Mouse (Mus musculus) cerebellum, adult 2 months (tissue): ENCODE measurements at regions not wholly inside any gene's neighbourhood (a gene's known extent, or its start where the extent isn't known, plus 50 kb on each side); places are given as distances from the start of the nearest gene placed in this dataset.

ENCODE experiments used
- DNase-seq, 2 experiments: peaks; one replicate each; pipeline ENCODE4 v3.0.0; 2021
- H3K27ac ChIP-seq: fragments of 200-500 bp; 2 replicates; pipeline ENCODE4 v1.5.1; 2012; ENCODE audit warnings: low read length, control low read depth, inconsistent platforms; ENCODE audit not compliant: insufficient read depth
- H3K27me3 ChIP-seq: fragments of 200-500 bp; 2 replicates; pipeline ENCODE4 v1.6.1; 2012; ENCODE audit warnings: inconsistent platforms, mild to moderate bottlenecking, low read length, moderate library complexity; ENCODE audit not compliant: control insufficient read depth, insufficient read depth
- H3K4me1 ChIP-seq: fragments of 200-500 bp; 2 replicates; pipeline ENCODE4 v1.6.1; 2011; ENCODE audit warnings: low read length; ENCODE audit not compliant: control insufficient read depth, insufficient read depth
- H3K4me3 ChIP-seq: fragments of 200-500 bp; replicated peaks from 2 replicates; pipeline ENCODE3; 2011; ENCODE audit warnings: mild to moderate bottlenecking, low read depth, low read length, control low read depth; ENCODE audit not compliant: insufficient read depth
- CTCF ChIP-seq: fragments of 200-500 bp; IDR thresholded peaks from 2 replicates; pipeline ENCODE4 v1.5.1; 2011; ENCODE audit warnings: low read depth, mild to moderate bottlenecking, control low read depth, low read length, moderate library complexity, borderline replicate concordance; ENCODE audit not compliant: insufficient read depth
- POLR2A ChIP-seq: fragments of 200-500 bp; IDR thresholded peaks from 2 replicates; pipeline ENCODE4 v1.6.1; 2011; ENCODE audit warnings: low read length, control low read depth, borderline replicate concordance; ENCODE audit not compliant: insufficient read depth
- WGBS: fragments of 180-500 bp; shearing (Covaris S2); methylation state at CpG from one replicate; pipeline ENCODE4 v1.1.7; 2018; 5-methylcytosine and 5-hydroxymethylcytosine counted together

DNA sequence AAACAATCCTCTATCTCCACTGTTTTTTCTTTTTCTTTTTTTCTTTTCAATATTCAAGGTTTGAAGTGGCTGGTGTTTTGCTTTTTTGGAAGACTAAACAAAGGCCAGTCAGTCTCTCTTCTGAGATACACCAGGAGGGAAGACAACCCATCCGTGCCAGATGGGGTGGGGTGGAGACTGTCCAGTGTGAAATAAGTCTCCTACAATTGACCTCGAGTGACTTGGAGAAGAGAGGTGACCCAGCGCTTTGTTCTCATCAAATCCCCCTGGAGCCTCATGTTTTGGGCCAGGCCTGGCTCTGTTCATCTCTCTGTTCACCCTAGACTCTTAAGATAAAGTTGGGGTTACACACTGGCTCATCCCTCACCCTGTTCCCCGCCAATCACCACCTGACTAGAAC lies 169.2 kb upstream of the Tbca start:
- DNase-seq, result no peak
- no peak overlapping the region for H3K27ac ChIP-seq
- 54% methylated on average over 4 of the region's 4 CpGs for WGBS
- H3K4me3 ChIP-seq, result no peak overlapping the region
- H3K27me3 ChIP-seq, result no peaks in the 10 kb centered on the region; the same call in 1 of the 2 replicates
- TF ChIP-seq POLR2A (no peak), CTCF (no peak)
- no peaks in the 10 kb centered on the region for H3K4me1 ChIP-seq

- no peak for TF ChIP-seq CTCF
- no peak for TF ChIP-seq POLR2A
- Histone ChIP-seq H3K27ac (no peak overlapping the region), H3K27me3 (no peaks in the 10 kb centered on the region), H3K4me1 (no peaks in the 10 kb centered on the region), H3K4me3 (no peak overlapping the region)
- DNase-seq, result no peak
- WGBS, result 82% methylated on average over 1 of the region's 1 CpGs
These were observed 158.7 kb upstream of the Tbca start for GRCm38 (mm10) chr13:94630055-94630454.

- Histone ChIP-seq H3K27me3 (no peaks in the 10 kb centered on the region), H3K4me3 (no peak overlapping the region), H3K4me1 (no peaks in the 10 kb centered on the region), H3K27ac (no peak overlapping the region)
- no peak for TF ChIP-seq CTCF
- 93% methylated on average over 6 of the region's 6 CpGs for WGBS
- DNase-seq, result no peak
These were observed 158.0 kb upstream of the Tbca start for GRCm38 (mm10) chr13:94630685-94631084.

DNA sequence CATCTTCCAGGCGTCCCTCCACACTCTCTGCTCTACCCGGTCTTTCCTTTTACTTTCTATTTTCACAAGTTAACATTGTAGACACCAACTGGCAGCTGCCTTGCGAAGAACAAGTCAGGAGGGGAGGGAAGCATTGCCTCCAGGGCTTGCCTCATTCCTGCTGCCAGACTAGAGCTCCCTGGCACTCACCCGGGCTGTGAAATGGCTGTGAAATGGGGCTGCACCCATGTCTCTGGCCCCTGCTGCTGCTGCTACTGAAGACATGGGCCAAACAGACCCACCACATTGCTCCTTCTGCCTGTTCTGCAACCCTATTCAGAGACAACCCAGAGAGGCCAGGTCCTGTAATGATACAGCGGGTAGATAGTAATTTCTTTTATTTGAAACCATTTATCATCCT lies 156.0 kb upstream of the Tbca start:
- no peak for DNase-seq
- WGBS, result 50% methylated on average over 5 of the region's 5 CpGs
- Histone ChIP-seq H3K27me3 (no peaks in the 10 kb centered on the region), H3K4me3 (no peak overlapping the region), H3K4me1 (no peaks in the 10 kb centered on the region), H3K27ac (no peak overlapping the region)
- no peak for TF ChIP-seq CTCF
- TF ChIP-seq POLR2A, result no peak

- Histone ChIP-seq H3K27me3 (no peaks in the 10 kb centered on the region), H3K4me3 (no peak overlapping the region), H3K4me1 (no peaks in the 10 kb centered on the region), H3K27ac (no peak overlapping the region)
- DNase-seq, result no peak
- TF ChIP-seq CTCF, result no peak
- TF ChIP-seq POLR2A, result no peak
- WGBS, result 85% methylated on average over 5 of the region's 5 CpGs
These were observed 148.4 kb upstream of the Tbca start for GRCm38 (mm10) chr13:94640336-94640735.

GRCm38 (mm10) chr13:94645241-94646206 lies 143.2 kb upstream of the Tbca start:
- no peak for DNase-seq
- Histone ChIP-seq H3K27ac (no peak overlapping the region), H3K4me1 (no peaks in the 10 kb centered on the region), H3K4me3 (no peak overlapping the region), H3K27me3 (no peaks in the 10 kb centered on the region)
- TF ChIP-seq POLR2A (no peak), CTCF (no peak)
- 67% methylated on average over 19 of the region's 19 CpGs for WGBS

GRCm38 (mm10) chr13:94646326-94646725 lies 142.4 kb upstream of the Tbca start:
- Histone ChIP-seq H3K27me3 (no peaks in the 10 kb centered on the region), H3K27ac (no peak overlapping the region), H3K4me1 (no peaks in the 10 kb centered on the region), H3K4me3 (no peak overlapping the region)
- TF ChIP-seq CTCF, result no peak
- no peak for TF ChIP-seq POLR2A
- 80% methylated on average over 2 of the region's 2 CpGs for WGBS
- DNase-seq, result no peak

GRCm38 (mm10) chr13:94646781-94647555 lies 141.7 kb upstream of the Tbca start:
- WGBS, result 59% methylated on average over 12 of the region's 12 CpGs
- TF ChIP-seq CTCF, result no peak
- no peak for TF ChIP-seq POLR2A
- Histone ChIP-seq H3K4me1 (no peaks in the 10 kb centered on the region), H3K27me3 (no peaks in the 10 kb centered on the region), H3K27ac (no peak overlapping the region), H3K4me3 (no peak overlapping the region)
- no peak for DNase-seq
